Mouse (Mus musculus) liver, embryonic 13.5 days (tissue): ENCODE measurements at regions not wholly inside any gene's neighbourhood (a gene's known extent, or its start where the extent isn't known, plus 50 kb on each side); places are given as distances from the start of the nearest gene placed in this dataset.

ENCODE experiments used
- ATAC-seq: fragments of 200-750 bp; cut with Nextera tagmentation; 2 replicates; pipeline ENCODE4 v1.8.0; 2017; ENCODE audit warnings: low read depth, mild to moderate bottlenecking, moderate number of reproducible peaks, moderate library complexity
- DNase-seq: peaks from one replicate; pipeline ENCODE4 v3.0.0; 2022
- H3K27ac ChIP-seq: fragments of 300-500 bp; sonication (generic); 2 replicates; pipeline ENCODE4 v1.5.1; 2015; ENCODE audit warnings: moderate library complexity, mild to moderate bottlenecking, inconsistent platforms
- H3K27me3 ChIP-seq: fragments of 300-500 bp; sonication (generic); 2 replicates; pipeline ENCODE4 v1.6.1; 2015; ENCODE audit warnings: mild to moderate bottlenecking, inconsistent platforms
- H3K36me3 ChIP-seq: fragments of 300-500 bp; sonication (generic); 2 replicates; pipeline ENCODE4 v1.6.1; 2015; ENCODE audit warnings: mild to moderate bottlenecking, inconsistent platforms
- H3K4me1 ChIP-seq: fragments of 300-500 bp; sonication (generic); replicated peaks from 2 replicates; pipeline ENCODE4 v1.6.1; 2015; ENCODE audit warnings: inconsistent platforms
- H3K4me2 ChIP-seq: fragments of 300-500 bp; sonication (generic); 2 replicates; pipeline ENCODE4 v1.6.1; 2015; ENCODE audit warnings: inconsistent platforms, mild to moderate bottlenecking, moderate library complexity
- H3K4me3 ChIP-seq: fragments of 300-500 bp; sonication (generic); replicated peaks from 2 replicates; pipeline ENCODE4 v1.5.1; 2015; ENCODE audit warnings: mild to moderate bottlenecking, inconsistent platforms
- H3K9ac ChIP-seq: fragments of 300-500 bp; sonication (generic); 2 replicates; pipeline ENCODE4 v1.6.1; 2015; ENCODE audit warnings: mild to moderate bottlenecking, inconsistent platforms
- H3K9me3 ChIP-seq: fragments of 300-500 bp; sonication (generic); replicated peaks from 2 replicates; pipeline ENCODE4 v1.6.1; 2016; ENCODE audit warnings: inconsistent platforms
- WGBS: fragments of 180-500 bp; shearing (Covaris S2); methylation state at CpG from one replicate; pipeline ENCODE4 v1.1.7; 2015; ENCODE audit not compliant: insufficient replicate concordance; 5-methylcytosine and 5-hydroxymethylcytosine counted together

- Histone ChIP-seq H3K4me2 (0 out of 2 replicates have a peak overlapping the region, but pooled peaks have one; percentile 3), H3K27me3 (no peaks in the 10 kb centered on the region), H3K36me3 (no peaks in the 10 kb centered on the region), H3K27ac (no peak overlapping the region), H3K9me3 (no peaks in the 10 kb centered on the region), H3K4me1 (no peaks in the 10 kb centered on the region; the same call in 1 of the 2 replicates), H3K4me3 (no peak overlapping the region), H3K9ac (no peak overlapping the region)
- no peak for DNase-seq
- 19% methylated on average over 6 of the region's 6 CpGs for WGBS
- no peak for ATAC-seq
Measured at GRCm38 (mm10) chr3:52797801-52798200, 219.2 kb downstream of the Cog6 start.

- H3K27me3 ChIP-seq: no peaks in the 10 kb centered on the region
- 47% methylated on average over 4 of the region's 4 CpGs for WGBS
- no peak overlapping the region for H3K27ac ChIP-seq
- no peaks in the 10 kb centered on the region for H3K36me3 ChIP-seq
- no peaks in the 10 kb centered on the region; the same call in 1 of the 2 replicates for H3K4me1 ChIP-seq
- no peak for DNase-seq
- no peak for ATAC-seq
- no peaks in the 10 kb centered on the region for H3K9me3 ChIP-seq
- no peak overlapping the region for H3K9ac ChIP-seq
- H3K4me3 ChIP-seq: no peak overlapping the region
- H3K4me2 ChIP-seq: no peak overlapping the region
Measured at GRCm38 (mm10) chr3:52797164-52797563, 219.9 kb downstream of the Cog6 start.

DNA sequence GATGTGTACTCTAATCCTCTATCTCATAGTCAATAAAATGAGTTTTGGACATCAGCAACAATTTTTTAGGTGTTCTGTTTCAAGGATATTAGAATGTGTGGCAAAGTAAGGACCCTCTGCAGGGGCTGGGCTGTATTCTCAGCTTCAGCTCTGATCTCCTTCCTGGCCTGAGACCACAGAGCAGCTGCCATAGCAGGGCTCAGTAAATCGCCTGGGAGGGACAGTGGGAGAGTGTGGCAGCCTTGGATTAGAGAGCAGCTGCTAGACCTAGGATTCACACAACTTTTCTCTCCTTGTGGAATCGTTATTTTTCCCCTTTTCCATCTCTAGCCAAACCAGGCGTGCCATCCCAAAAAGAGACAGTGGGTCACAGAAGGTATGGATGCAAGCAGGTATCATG is 222.8 kb downstream of the Cog6 start:
- H3K27me3 ChIP-seq: no peaks in the 10 kb centered on the region
- H3K4me2 ChIP-seq: no peak overlapping the region
- ATAC-seq: no peak
- H3K36me3 ChIP-seq: no peaks in the 10 kb centered on the region
- no peak overlapping the region for H3K4me3 ChIP-seq
- no peaks in the 10 kb centered on the region for H3K9me3 ChIP-seq
- DNase-seq: no peak
- no peaks in the 10 kb centered on the region; the same call in 1 of the 2 replicates for H3K4me1 ChIP-seq
- 55% methylated on average over 3 of the region's 3 CpGs for WGBS
- H3K27ac ChIP-seq: no peak overlapping the region
- no peak overlapping the region for H3K9ac ChIP-seq

DNA sequence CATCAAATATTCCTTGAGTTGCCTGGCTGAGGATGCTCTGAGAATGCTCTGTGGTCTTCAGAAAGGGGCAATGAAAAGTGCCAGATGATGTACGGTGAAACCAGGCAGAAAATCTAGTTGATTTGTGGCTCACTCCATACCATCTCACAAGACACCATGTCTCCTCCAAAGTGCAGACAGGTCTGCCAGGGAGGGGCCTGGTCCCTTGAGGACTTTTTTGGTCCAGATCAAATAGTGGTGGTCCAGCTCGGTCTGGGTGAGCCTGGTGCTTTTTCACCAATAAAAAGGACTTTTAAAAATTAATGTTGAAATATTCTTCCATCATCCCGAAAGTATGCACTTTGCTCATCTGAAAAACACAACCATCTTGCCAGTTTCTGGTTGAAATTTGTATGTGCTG is 224.2 kb downstream of the Cog6 start:
- H3K4me2 ChIP-seq: no peak overlapping the region
- H3K36me3 ChIP-seq: no peaks in the 10 kb centered on the region
- DNase-seq (no peak), ATAC-seq (no peak)
- no peak overlapping the region for H3K9ac ChIP-seq
- no peaks in the 10 kb centered on the region for H3K27me3 ChIP-seq
- no peak overlapping the region for H3K4me3 ChIP-seq
- 62% methylated on average over 3 of the region's 3 CpGs for WGBS
- no peaks in the 10 kb centered on the region for H3K9me3 ChIP-seq
- peaks cover 6% of the 10 kb centered on the region for H3K4me1 ChIP-seq
- H3K27ac ChIP-seq: no peak overlapping the region

- no peak overlapping the region for H3K9ac ChIP-seq
- 44% methylated on average over 5 of the region's 5 CpGs for WGBS
- H3K27ac ChIP-seq: no peak overlapping the region
- no peaks in the 10 kb centered on the region for H3K9me3 ChIP-seq
- no peaks in the 10 kb centered on the region for H3K36me3 ChIP-seq
- DNase-seq: no peak
- peaks cover 12% of the 10 kb centered on the region for H3K4me1 ChIP-seq
- no peak overlapping the region for H3K4me3 ChIP-seq
- ATAC-seq: no peak
- H3K4me2 ChIP-seq: no peak overlapping the region
- no peaks in the 10 kb centered on the region for H3K27me3 ChIP-seq
Measured at GRCm38 (mm10) chr3:52792121-52792520, 224.9 kb downstream of the Cog6 start.

DNA sequence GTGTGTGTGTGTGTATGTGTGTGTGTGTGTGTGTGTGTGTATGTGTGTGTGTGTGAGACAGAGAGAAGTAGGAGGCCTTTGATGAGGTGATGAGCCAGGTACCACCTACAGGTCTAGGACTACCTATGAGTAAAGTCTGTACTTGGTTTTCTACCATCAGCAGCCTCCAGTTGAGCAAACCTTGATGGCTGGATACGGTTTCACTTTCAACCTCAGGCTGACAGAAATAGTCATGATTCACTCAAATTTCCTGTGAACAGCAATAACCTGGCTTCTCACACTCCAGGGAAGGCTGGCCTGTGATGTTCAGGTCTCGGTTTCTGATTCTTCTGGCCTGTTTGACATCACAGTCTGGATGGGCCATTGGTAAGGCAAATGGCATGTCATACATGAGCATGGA is 226.1 kb downstream of the Cog6 start:
- WGBS: 69% methylated on average over 2 of the region's 2 CpGs
- no peak for ATAC-seq

GRCm38 (mm10) chr3:52787964-52788760 is 228.9 kb downstream of the Cog6 start:
- no peaks in the 10 kb centered on the region for H3K27me3 ChIP-seq
- peaks cover 21% of the 10 kb centered on the region for H3K4me1 ChIP-seq
- 50% methylated on average over 10 of the region's 10 CpGs for WGBS
- H3K9me3 ChIP-seq: no peaks in the 10 kb centered on the region
- no peaks in the 10 kb centered on the region for H3K36me3 ChIP-seq
- no peak overlapping the region for H3K4me2 ChIP-seq
- no peak overlapping the region for H3K27ac ChIP-seq
- DNase-seq (no peak), ATAC-seq (peak; percentile 55; the same call in 1 of the 2 replicates)
- no peak overlapping the region for H3K4me3 ChIP-seq
- no peak overlapping the region for H3K9ac ChIP-seq

More for the DNA sequence above, 226.1 kb downstream of the Cog6 start:
- Histone ChIP-seq H3K36me3 (no peaks in the 10 kb centered on the region), H3K27me3 (no peaks in the 10 kb centered on the region), H3K4me3 (no peak overlapping the region), H3K4me1 (peaks cover 15% of the 10 kb centered on the region), H3K27ac (no peak overlapping the region), H3K9ac (no peak overlapping the region), H3K4me2 (no peak overlapping the region), H3K9me3 (no peaks in the 10 kb centered on the region)
- DNase-seq: no peak

DNA sequence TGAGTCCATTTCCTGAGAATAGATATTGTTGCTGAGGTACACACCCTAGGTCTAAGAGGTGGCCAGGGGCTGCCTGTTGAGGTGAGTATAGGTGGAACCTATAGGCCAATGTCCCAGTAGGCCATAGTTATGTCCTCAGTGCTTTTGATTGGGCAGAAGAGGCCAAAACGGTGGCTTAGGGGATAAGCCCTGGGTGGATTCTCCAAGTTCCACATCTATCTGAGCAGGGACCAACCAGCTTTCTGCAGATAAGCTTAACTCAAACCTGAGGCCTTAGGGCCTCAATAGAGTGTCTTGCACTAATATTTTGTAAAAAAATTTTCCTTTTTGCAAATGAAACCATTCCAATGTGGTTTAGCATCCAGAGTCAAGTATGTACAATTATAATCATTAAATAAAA is 231.4 kb downstream of the Cog6 start:
- peaks cover 21% of the 10 kb centered on the region for H3K4me1 ChIP-seq
- peak; percentile 58; the same call in 1 of the 2 replicates for ATAC-seq
- no peaks in the 10 kb centered on the region for H3K9me3 ChIP-seq
- no peak overlapping the region for H3K4me3 ChIP-seq
- H3K4me2 ChIP-seq: no peak overlapping the region
- H3K9ac ChIP-seq: no peak overlapping the region
- no peak for DNase-seq
- 11% methylated on average over 1 of the region's 1 CpGs for WGBS
- H3K27ac ChIP-seq: no peak overlapping the region
- no peaks in the 10 kb centered on the region for H3K36me3 ChIP-seq
- H3K27me3 ChIP-seq: no peaks in the 10 kb centered on the region

DNA sequence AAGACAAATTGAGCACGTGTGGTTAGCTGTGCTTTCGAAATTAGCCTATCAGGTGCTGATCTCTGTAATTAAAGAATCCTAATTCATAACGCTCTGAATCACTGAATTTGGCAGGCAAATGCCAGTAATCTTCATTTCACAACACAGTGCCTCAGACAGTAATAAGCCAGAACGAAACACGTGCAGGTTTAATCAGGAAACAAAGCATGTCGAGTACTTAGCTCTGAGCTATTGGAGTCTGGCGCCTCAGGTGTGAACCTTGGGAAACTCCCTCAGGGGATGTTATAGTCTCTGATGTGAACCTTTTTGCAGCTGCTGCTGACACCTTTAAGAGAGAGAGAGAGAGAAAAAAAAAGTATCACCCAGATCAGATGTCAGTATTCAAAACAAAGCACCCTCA is 232.6 kb downstream of the Cog6 start:
- Histone ChIP-seq H3K27me3 (no peaks in the 10 kb centered on the region), H3K9ac (no peak overlapping the region), H3K4me3 (no peak overlapping the region), H3K4me1 (peaks cover 21% of the 10 kb centered on the region), H3K27ac (no peak overlapping the region), H3K36me3 (no peaks in the 10 kb centered on the region), H3K9me3 (no peaks in the 10 kb centered on the region), H3K4me2 (no peak overlapping the region)
- no peak for ATAC-seq
- 66% methylated on average over 7 of the region's 7 CpGs for WGBS
- DNase-seq: no peak

DNA sequence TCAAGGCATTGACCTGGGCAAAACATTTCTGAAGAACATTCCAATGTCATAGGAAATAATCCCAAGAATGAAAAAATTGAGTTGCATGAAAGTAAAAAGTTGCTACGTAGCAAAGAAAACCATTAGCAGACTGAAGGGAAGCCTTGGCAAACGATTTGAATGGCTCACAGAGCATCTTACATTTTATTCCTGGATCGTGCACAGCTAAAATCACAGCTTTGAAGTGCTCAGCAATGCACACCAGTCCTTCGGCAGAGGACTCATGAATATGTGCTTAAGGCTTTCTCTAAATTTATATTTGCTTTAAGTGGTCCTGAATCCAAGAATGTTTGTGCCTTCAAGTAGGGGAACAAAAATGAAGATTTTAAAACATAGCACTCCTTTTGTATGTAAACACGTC is 234.5 kb downstream of the Cog6 start:
- Histone ChIP-seq H3K27me3 (no peaks in the 10 kb centered on the region), H3K4me2 (no peak overlapping the region), H3K9ac (no peak overlapping the region), H3K4me3 (no peak overlapping the region), H3K27ac (no peak overlapping the region), H3K36me3 (no peaks in the 10 kb centered on the region), H3K9me3 (no peaks in the 10 kb centered on the region), H3K4me1 (peaks cover 13% of the 10 kb centered on the region)
- DNase-seq (no peak), ATAC-seq (no peak)
- WGBS: 69% methylated on average over 5 of the region's 5 CpGs

- H3K27me3 ChIP-seq: no peaks in the 10 kb centered on the region
- no peak overlapping the region for H3K4me3 ChIP-seq
- H3K9ac ChIP-seq: no peak overlapping the region
- WGBS: 65% methylated on average over 3 of the region's 3 CpGs
- no peak for DNase-seq
- no peaks in the 10 kb centered on the region for H3K9me3 ChIP-seq
- no peak overlapping the region for H3K27ac ChIP-seq
- no peak overlapping the region for H3K4me2 ChIP-seq
- ATAC-seq: no peak
- H3K4me1 ChIP-seq: peaks cover 6% of the 10 kb centered on the region
- H3K36me3 ChIP-seq: no peaks in the 10 kb centered on the region
Measured at GRCm38 (mm10) chr3:52781521-52781920, 235.5 kb downstream of the Cog6 start.

DNA sequence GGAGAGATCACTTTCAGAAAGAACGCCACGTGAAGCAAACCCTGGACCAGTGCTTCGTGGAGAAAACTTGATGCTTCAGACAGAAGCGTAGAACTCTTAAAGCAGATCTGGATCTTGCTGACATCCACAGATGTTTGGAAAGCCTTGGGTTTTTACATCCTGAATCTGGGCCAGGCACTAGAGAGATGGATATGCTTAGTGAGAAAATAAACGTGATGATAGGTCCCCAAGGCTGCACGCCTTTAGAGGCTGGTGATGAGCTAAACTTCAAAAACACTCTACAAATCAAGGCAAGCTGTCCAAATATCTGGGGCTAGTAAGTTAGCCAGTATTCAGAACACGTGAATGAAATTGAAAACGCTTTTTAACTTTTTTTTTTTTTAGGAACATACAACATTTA is 236.7 kb downstream of the Cog6 start:
- Histone ChIP-seq H3K4me1 (peaks cover 3% of the 10 kb centered on the region), H3K27ac (no peak overlapping the region), H3K36me3 (no peaks in the 10 kb centered on the region), H3K9ac (no peak overlapping the region), H3K4me2 (no peak overlapping the region), H3K4me3 (no peak overlapping the region), H3K9me3 (no peaks in the 10 kb centered on the region), H3K27me3 (no peaks in the 10 kb centered on the region)
- no peak for DNase-seq
- 70% methylated on average over 8 of the region's 8 CpGs for WGBS
- no peak for ATAC-seq
